Mouse (Mus musculus): ENCODE data around the gene Fcer1g.
"Not testable (repeated sequence)": the region's sequence is repeated elsewhere in the genome, so short reads cannot be mapped to it uniquely, and the experiment has no call there.

Fcer1g gene

GRCm38 (mm10) chr1:171245353-171245752, 11.2 kb upstream of the Fcer1g start:
- DNase-seq (ENCODE audit: low read depth, low spot score), result no peak

DNA sequence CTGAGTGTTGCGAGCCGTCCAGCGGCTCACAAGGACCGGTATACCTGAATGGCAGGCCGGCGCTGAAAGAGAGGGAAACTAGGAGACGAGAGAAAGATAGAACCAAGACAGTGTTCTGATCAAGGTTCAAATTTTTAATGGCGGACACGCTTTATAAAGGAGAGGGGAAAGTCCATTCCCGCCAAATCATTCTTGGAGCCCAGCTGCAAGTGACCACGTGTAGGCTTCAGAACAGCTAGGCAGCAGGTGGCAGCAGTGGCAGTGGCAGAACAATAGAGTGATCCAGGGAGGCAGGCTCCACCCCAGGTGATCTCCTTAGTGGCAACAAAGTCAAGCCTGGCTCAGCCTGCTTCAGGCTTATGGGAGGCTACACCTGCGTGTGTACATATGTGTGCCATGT, 7.8 kb upstream of the Fcer1g start:
- not testable (repeated sequence) for DNase-seq (ENCODE audit: low read depth, low spot score)

DNA sequence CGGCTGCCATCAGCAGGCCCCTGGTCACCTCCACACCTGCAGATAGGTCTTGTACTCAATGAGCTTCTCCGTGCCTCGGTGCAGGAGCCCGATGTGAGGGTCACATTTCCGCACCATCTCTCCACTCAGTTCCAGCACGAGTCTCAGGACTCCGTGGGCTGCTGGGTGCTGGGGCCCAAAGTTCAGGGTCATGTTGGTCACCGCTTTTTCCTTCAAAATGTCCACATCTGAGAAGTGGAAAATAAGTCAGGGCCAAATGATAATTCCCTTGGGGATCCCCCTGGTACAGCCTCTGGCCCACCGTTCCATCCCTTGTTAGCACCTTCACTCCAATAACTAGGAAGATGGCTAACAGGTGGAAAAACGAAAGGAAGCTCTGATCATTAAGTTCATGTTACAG, 6.7 kb upstream of the Fcer1g start:
- no peak for DNase-seq (ENCODE audit: low read depth, low spot score)

DNA sequence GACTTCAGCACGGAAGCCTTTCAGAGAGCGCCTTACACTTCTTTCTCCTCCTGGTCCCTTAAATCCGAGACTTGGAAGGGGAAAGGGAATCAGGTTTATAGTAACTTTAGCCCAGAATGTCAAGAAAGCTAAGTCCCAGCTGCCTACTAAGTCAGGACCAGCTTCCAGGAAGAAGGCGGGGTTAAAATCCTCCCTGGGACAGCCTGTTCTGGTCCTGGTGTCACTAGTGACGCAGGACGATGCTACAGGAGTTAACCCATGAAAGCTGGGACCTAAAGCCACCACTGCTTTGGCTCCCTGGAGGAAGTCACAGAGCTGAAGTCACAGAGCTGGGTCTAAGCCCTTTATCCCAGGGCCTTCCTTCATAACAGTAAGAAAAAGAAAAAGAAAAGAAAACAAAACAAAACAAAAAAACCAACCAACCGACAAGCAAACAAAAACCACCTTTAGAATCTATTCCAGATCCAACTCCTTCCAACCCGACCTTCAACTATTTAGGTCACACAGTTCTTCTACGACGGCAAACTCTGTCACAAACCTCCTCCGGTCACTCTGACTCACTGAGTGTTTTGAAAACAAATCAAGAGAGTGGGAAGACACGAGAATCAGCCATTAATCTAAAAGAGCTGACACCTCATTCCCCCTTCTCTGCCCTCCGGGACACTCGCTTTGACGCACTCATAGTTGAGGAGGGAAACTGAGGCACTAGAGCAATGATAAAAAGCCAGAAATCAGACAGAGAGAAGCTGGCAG, 6.0 kb upstream of the Fcer1g start:
- no peak for DNase-seq (ENCODE audit: low read depth, low spot score)

- no peak for DNase-seq (ENCODE audit: low read depth, low spot score)
These were observed 4.3 kb upstream of the Fcer1g start for GRCm38 (mm10) chr1:171238463-171238862.

DNA sequence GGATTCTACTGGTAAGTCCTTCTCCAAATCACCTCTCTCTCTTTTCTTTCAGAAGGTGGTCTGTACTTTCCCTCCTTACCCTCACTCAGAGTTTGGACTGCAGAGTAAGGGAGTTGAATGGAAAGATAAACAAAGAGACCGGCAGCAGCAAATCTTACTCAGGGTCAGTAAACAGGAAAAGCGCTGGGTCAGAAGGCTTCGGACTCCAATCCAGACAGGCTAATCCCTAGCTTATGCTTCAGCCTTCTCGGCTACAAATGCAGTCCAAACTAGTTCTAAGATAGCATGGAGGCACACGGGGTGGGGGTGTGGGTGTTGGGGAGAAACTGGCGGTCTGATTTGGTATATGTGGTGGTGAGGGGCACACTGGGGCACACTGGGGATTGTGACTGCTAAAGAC, 3.3 kb upstream of the Fcer1g start:
- no peak for DNase-seq (ENCODE audit: low read depth, low spot score)

GRCm38 (mm10) chr1:171235791-171236190, 1.6 kb upstream of the Fcer1g start:
- DNase-seq (ENCODE audit: low read depth, low spot score), result no peak

DNA sequence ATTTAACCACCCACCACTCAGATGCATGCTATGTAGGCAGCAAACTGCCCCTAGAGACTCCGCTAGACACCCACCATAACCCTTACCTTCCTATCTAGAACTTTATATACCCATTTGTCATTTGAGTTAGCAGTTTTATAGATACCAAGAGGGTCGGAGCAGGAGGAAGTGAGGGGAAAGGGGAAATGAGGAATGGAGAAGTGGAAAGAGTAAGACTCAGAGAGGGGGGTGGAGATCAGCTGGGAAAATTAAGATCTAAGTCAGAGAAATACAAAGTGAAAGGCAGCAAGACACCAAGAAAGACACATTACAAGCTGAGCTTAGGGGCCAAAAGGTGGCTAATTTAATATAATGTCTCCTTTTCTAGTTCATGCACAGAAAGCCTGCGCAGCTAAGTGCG, 373 bp upstream of the Fcer1g start:
- no peak for DNase-seq (ENCODE audit: low read depth, low spot score)

GRCm38 (mm10) chr1:171232800-171233730, 1.1 kb downstream of the Fcer1g start:
- DNase-seq (ENCODE audit: low read depth, low spot score), result no peak

- DNase-seq (ENCODE audit: low read depth, low spot score), result no peak
These were observed 1.8 kb downstream of the Fcer1g start for GRCm38 (mm10) chr1:171232348-171232747.

DNA sequence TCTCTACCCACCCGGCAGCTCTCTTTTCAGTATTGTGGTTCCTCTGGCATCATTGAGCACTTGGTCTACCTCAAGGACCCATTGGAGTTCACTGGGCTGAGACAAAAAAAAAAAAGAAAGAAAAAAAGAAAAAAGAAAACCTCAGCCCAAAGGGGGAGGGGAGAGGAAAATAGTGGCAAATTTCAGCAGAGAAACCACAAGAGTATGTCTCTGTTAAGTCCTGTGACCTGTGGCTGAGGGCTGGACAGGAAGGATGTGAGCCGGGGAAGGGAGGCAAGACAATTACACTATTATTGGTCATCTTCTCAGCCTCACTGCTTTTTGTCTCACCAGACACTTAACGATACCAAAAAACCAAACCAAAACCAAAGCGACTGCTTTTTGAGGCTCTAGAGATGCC, 2.3 kb downstream of the Fcer1g start:
- DNase-seq (ENCODE audit: low read depth, low spot score), result no peak

GRCm38 (mm10) chr1:171230215-171230614, 4.0 kb downstream of the Fcer1g start:
- DNase-seq (ENCODE audit: low read depth, low spot score), result no peak

DNA sequence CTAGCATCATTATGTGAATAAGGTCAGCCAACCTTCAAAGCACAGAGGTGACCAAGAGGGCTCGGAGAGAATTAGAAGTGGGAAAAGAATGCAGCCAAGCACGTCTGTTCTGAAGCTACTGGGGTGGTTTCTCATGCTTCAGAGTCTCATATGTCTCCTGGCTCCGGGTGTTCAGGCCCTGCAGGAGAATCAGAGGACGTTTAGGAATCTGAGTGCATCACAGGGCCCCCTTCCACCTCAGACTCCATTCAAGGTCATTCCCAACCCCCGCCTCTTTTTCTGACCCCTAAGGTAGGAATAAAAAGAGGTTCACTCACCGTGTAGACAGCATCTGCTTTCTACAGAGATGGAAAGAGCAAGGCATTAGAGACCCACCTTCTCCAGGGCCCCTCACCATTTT, 4.4 kb downstream of the Fcer1g start:
- DNase-seq (ENCODE audit: low read depth, low spot score), result no peak

DNA sequence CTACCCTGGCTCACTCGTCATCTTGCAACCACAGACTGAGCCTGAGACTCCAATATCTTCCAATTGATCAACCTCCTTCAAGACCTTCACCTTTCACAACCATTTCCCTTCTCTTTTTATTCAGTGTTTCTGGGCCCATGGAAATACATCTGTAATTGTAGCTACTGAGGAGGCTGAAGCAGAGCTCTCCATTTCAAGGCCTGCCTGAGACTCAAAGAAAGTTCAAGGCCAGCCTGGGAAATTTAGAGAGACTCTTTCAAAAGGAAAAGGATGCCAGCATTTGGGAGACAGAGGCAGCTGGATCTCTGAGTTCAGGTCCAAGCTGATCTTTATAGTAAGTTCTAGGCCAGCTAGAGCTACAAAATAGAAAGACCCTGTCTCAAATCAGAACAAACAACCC, 6.3 kb downstream of the Fcer1g start:
- no peak for DNase-seq (ENCODE audit: low read depth, low spot score)

DNA sequence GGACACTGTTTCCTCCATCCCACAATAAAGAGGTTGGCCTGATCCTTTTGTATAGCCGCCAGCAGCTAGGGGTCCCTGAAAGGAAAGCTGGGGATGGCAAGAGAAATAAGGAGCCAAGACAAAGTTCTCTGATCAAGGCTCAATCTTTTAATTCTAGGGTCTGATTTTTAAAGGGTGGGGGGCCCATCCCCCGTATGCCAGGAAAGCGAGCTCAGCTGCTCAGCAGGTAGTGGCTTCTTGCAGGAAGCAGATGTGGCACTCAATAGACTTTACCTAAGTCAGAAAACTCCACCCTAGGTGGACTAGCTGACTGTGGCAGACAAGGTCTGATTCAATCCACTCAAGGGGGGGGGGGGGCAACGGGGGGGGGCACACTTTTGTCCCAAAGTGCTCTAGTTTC, 7.4 kb downstream of the Fcer1g start:
- no peak for DNase-seq (ENCODE audit: low read depth, low spot score)

DNA sequence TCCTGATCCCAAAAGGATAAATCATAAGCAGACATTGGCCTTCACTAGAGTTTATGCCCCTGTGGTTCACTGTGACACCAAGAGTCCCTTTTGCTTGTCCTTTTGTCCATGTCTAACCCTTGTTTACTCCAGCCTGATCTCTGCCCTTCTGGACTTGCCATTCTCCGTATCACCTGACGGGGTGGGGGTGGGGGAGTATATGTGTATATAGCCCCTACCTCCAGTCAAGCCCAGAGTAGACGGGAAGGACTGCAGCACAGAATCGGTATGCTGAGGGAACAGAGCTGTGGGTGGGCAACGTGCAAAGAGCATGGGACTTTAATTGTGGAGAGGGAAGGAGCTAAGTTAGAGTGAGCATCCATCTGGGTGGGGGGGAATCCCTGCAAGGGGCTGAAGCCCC, 9.3 kb downstream of the Fcer1g start, which contains the start of gene Apoa2:
TSS of gene Apoa2 (plus strand) at position 198 of the 400 bp plus-strand sequence.
- no peak for DNase-seq (ENCODE audit: low read depth, low spot score)

GRCm38 (mm10) chr1:171223796-171224195, 10.4 kb downstream of the Fcer1g start:
- DNase-seq (ENCODE audit: low read depth, low spot score), result no peak

GRCm38 (mm10) chr1:171223168-171223567, 11.0 kb downstream of the Fcer1g start:
- DNase-seq (ENCODE audit: low read depth, low spot score), result no peak

- peak; percentile 100 for DNase-seq (ENCODE audit: low read depth, low spot score)
These were observed 11.7 kb downstream of the Fcer1g start, which contains the start of gene Tomm40l for GRCm38 (mm10) chr1:171222238-171223155. Tomm40l (minus strand) TSS chr1:171222514.

- no peak for DNase-seq (ENCODE audit: low read depth, low spot score)
These were observed 12.6 kb downstream of the Fcer1g start for GRCm38 (mm10) chr1:171221281-171222193.
